ENCODE assay signal across 12 mouse cellular contexts in the genomic region with DNA sequence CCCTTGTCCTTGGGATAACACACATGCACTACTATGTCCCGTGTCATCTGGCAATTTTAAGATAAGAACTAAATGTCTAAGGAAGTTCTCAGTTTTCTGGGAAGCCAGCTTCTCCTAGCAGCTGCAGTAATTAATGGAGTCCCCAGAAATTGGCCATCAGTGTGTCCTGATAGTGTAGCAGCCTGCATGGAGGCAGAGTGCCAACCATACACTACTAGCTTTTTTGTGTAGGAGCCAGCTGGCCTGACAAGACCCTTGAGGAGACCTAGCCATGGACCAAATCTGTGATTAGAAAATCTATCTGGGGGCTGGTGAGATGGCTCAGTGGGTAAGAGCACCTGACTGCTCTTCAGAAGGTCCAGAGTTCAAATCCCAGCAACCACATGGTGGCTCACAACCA. TPM values are rescaled to one million over a fixed set of nuclear protein-coding genes. Genes with fewer than 3 reads are reported as not detected.
DNase-seq lines count a peak whose midpoint lies in the region; ATAC-seq and TF ChIP-seq lines count a peak whose summit lies in the region.
"Had no signal": no experiment of that assay in that cellular context is flagged by ENCODE, and none has a peak within 500 bp of the region (broad histone marks: within the 10 kb centered on the region; RNA-seq: fewer than 3 reads in every experiment).

No protein-coding gene starts in this region.

- H3K4me1 ChIP-seq in forebrain, embryonic 15.5 days = peaks cover 16% of the 10 kb centered on the region
- peaks cover 15% of the 10 kb centered on the region for H3K4me1 ChIP-seq in forebrain, embryonic 12.5 days
- H3K4me1 ChIP-seq in kidney, postnatal 0 days (replicated peaks; ENCODE audit: insufficient read depth, low read length) = peaks cover 34% of the 10 kb centered on the region; the same call in 1 of the 2 replicates
- H3K4me1 ChIP-seq in neural tube, embryonic 13.5 days (replicated peaks) = peaks cover 42% of the 10 kb centered on the region
- peaks cover 45% of the 10 kb centered on the region for H3K4me1 ChIP-seq in neural tube, embryonic 15.5 days

- no peak overlapping the region for H3K9ac ChIP-seq in forebrain, embryonic 15.5 days (replicated peaks)
- no peak overlapping the region for H3K9ac ChIP-seq in forebrain, embryonic 12.5 days
- H3K9ac ChIP-seq in kidney, postnatal 0 days (ENCODE audit: low read depth, low read length) = no peak overlapping the region
- H3K9ac ChIP-seq in neural tube, embryonic 13.5 days = no peak overlapping the region
- H3K9ac ChIP-seq in neural tube, embryonic 15.5 days (replicated peaks) = no peak overlapping the region

- H3K4me3 ChIP-seq in forebrain, embryonic 15.5 days = no peak overlapping the region
- no peak overlapping the region for H3K4me3 ChIP-seq in forebrain, embryonic 12.5 days (replicated peaks)
- no peak overlapping the region for H3K4me3 ChIP-seq in kidney, postnatal 0 days (replicated peaks; ENCODE audit: low read depth, low read length)
- H3K4me3 ChIP-seq in neural tube, embryonic 13.5 days = no peak overlapping the region
- H3K4me3 ChIP-seq in neural tube, embryonic 15.5 days (replicated peaks) = no peak overlapping the region
- H3K4me3 ChIP-seq: myocyte had no signal

- no peaks in the 10 kb centered on the region for H3K9me3 ChIP-seq in forebrain, embryonic 15.5 days
- no peaks in the 10 kb centered on the region for H3K9me3 ChIP-seq in forebrain, embryonic 12.5 days
- no peaks in the 10 kb centered on the region for H3K9me3 ChIP-seq in kidney, postnatal 0 days (replicated peaks; ENCODE audit: low read length)
- no peaks in the 10 kb centered on the region for H3K9me3 ChIP-seq in neural tube, embryonic 13.5 days
- H3K9me3 ChIP-seq in neural tube, embryonic 15.5 days (replicated peaks) = no peaks in the 10 kb centered on the region

- WGBS in forebrain, embryonic 15.5 days = 79% methylated on average over 1 of the region's 1 CpGs
- WGBS in forebrain, embryonic 12.5 days = 93% methylated on average over 1 of the region's 1 CpGs
- WGBS in kidney, postnatal 0 days = 40% methylated on average over 1 of the region's 1 CpGs
- WGBS in neural tube, embryonic 13.5 days = 76% methylated on average over 1 of the region's 1 CpGs
- WGBS in neural tube, embryonic 15.5 days = 73% methylated on average over 1 of the region's 1 CpGs

- no peak overlapping the region for H3K4me2 ChIP-seq in forebrain, embryonic 15.5 days (replicated peaks)
- H3K4me2 ChIP-seq in forebrain, embryonic 12.5 days = no peak overlapping the region
- no peak overlapping the region for H3K4me2 ChIP-seq in kidney, postnatal 0 days (ENCODE audit: low read length)
- no peak overlapping the region for H3K4me2 ChIP-seq in neural tube, embryonic 13.5 days
- H3K4me2 ChIP-seq in neural tube, embryonic 15.5 days = no peak overlapping the region

- no peaks in the 10 kb centered on the region for H3K36me3 ChIP-seq in forebrain, embryonic 15.5 days
- no peaks in the 10 kb centered on the region for H3K36me3 ChIP-seq in forebrain, embryonic 12.5 days (replicated peaks)
- no peaks in the 10 kb centered on the region for H3K36me3 ChIP-seq in kidney, postnatal 0 days (ENCODE audit: insufficient read depth, low read length)
- no peaks in the 10 kb centered on the region for H3K36me3 ChIP-seq in neural tube, embryonic 13.5 days
- no peaks in the 10 kb centered on the region for H3K36me3 ChIP-seq in neural tube, embryonic 15.5 days

- no peaks in the 10 kb centered on the region for H3K27me3 ChIP-seq in forebrain, embryonic 15.5 days
- H3K27me3 ChIP-seq in forebrain, embryonic 12.5 days = 0 out of 2 replicates have a peak, but pooled peaks cover 3% of the 10 kb centered on the region
- no peaks in the 10 kb centered on the region for H3K27me3 ChIP-seq in kidney, postnatal 0 days (ENCODE audit: insufficient read depth, low read length)
- H3K27me3 ChIP-seq in neural tube, embryonic 13.5 days = no peaks in the 10 kb centered on the region
- no peaks in the 10 kb centered on the region for H3K27me3 ChIP-seq in neural tube, embryonic 15.5 days (replicated peaks)
- H3K27me3 ChIP-seq: Patski had no signal

- no peak; the same call in 1 of the 2 replicates for TF ChIP-seq CTCF in kidney, postnatal 0 days (IDR thresholded peaks at IDR 0.05; ENCODE audit: low read depth)

- H3K27ac ChIP-seq in forebrain, embryonic 15.5 days (replicated peaks) = no peak overlapping the region; the same call in 1 of the 2 replicates
- H3K27ac ChIP-seq in forebrain, embryonic 12.5 days = no peak overlapping the region
- 0 out of 2 replicates have a peak overlapping the region, but pooled peaks have one; percentile 19 for H3K27ac ChIP-seq in kidney, postnatal 0 days
- 0 out of 2 replicates have a peak overlapping the region, but pooled peaks have one; percentile 9 for H3K27ac ChIP-seq in neural tube, embryonic 13.5 days (replicated peaks)
- H3K27ac ChIP-seq in neural tube, embryonic 15.5 days (replicated peaks) = peak overlapping the region; percentile 43

- no peak for DNase-seq in kidney, postnatal 0 days (ENCODE audit: low spot score)
- DNase-seq in kidney, postnatal 10 days = no peak
- no peak for DNase-seq in neural tube, embryonic 10.5 days (ENCODE audit: extremely low spot score, low spot score)
- DNase-seq in frontal cortex, postnatal 14 days (ENCODE audit: low spot score in 2 of 2) = no peak
- DNase-seq: cerebellum, adult 8-10 months had no signal

- peak; percentile 51; the same call in 1 of the 2 replicates for ATAC-seq in forebrain, embryonic 15.5 days (replicated peaks)
- ATAC-seq in forebrain, embryonic 12.5 days (ENCODE audit: low FRiP score) = no peak
- ATAC-seq in kidney, postnatal 0 days (replicated peaks; ENCODE audit: low FRiP score, low read depth) = no peak
- no peak for ATAC-seq in neural tube, embryonic 13.5 days (ENCODE audit: low read depth)
- ATAC-seq in neural tube, embryonic 15.5 days (ENCODE audit: low FRiP score) = 0 out of 2 replicates have a peak, but pooled peaks have one; percentile 42
- ATAC-seq: intestine, postnatal 0 days; Patski had no signal

RNA-seq across cellular contexts. Expression of a gene that starts 53.3 kb away (rescaled TPM):
- polyA plus RNA-seq in forebrain, embryonic 15.5 days (2015; fragmentation: Nextera tagmentation; extraction: Ambion mirVana) = 16.7 and 19.0 TPM in 2 replicates
- 7.3 and 9.5 TPM in 2 replicates for polyA plus RNA-seq in forebrain, embryonic 12.5 days (2016; fragmentation: Nextera tagmentation; extraction: Ambion mirVana)
- 0.04 TPM in 2 replicates for polyA plus RNA-seq in kidney, postnatal 0 days (2015; fragmentation: Nextera tagmentation; extraction: Ambion mirVana)
- 26.8 and 28.6 TPM in 2 replicates for polyA plus RNA-seq in neural tube, embryonic 13.5 days (2015; fragmentation: Nextera tagmentation; extraction: Ambion mirVana)
- polyA plus RNA-seq in neural tube, embryonic 15.5 days (2015; fragmentation: Nextera tagmentation; extraction: Ambion mirVana) = 37.9 and 47.8 TPM in 2 replicates
- polyA plus RNA-seq: myocyte, Patski had no signal

Comparison
In these comparisons a context has a peak if more than half of its experiments do, and no peak if none do; other contexts are left out.
1. ATAC-seq: peak in forebrain, embryonic 15.5 days (single experiment) and neural tube, embryonic 15.5 days (single experiment); none in forebrain, embryonic 12.5 days (single experiment), kidney, postnatal 0 days (single experiment) and neural tube, embryonic 13.5 days (single experiment).
2. H3K27ac ChIP-seq: peak in kidney, postnatal 0 days (single experiment), neural tube, embryonic 13.5 days (single experiment) and neural tube, embryonic 15.5 days (single experiment); none in forebrain, embryonic 15.5 days (single experiment) and forebrain, embryonic 12.5 days (single experiment).